ENCODE assay signal across 22 mouse cellular contexts in genomic region chr19:32619739-32620138, GRCm38 (mm10). TPM values are rescaled to one million over a fixed set of nuclear protein-coding genes. Genes with fewer than 3 reads are reported as not detected.
DNase-seq lines count a peak whose midpoint lies in the region; ATAC-seq and TF ChIP-seq lines count a peak whose summit lies in the region.
"Had no signal": no experiment of that assay in that cellular context is flagged by ENCODE, and none has a peak within 500 bp of the region (broad histone marks: within the 10 kb centered on the region; RNA-seq: fewer than 3 reads in every experiment).

No protein-coding gene starts in this region.

- no peak overlapping the region for H3K9ac ChIP-seq in heart, embryonic 16.5 days (ENCODE audit: low read length)
- no peak overlapping the region for H3K9ac ChIP-seq in heart, embryonic 12.5 days
- no peak overlapping the region for H3K9ac ChIP-seq in kidney, embryonic 14.5 days (ENCODE audit: low read depth, low read length)
- no peak overlapping the region for H3K9ac ChIP-seq in midbrain, postnatal 0 days (replicated peaks; ENCODE audit: low read length, poor library complexity, severe bottlenecking)
- H3K9ac ChIP-seq in midbrain, embryonic 13.5 days (replicated peaks), result no peak overlapping the region
- H3K9ac ChIP-seq: intestine, embryonic 15.5 days; limb, embryonic 13.5 days had no signal

- H3K27ac ChIP-seq in heart, embryonic 16.5 days (ENCODE audit: low read length), result peak overlapping the region; percentile 14; the same call in 1 of the 2 replicates
- no peak overlapping the region for H3K27ac ChIP-seq in heart, embryonic 12.5 days (ENCODE audit: poor library complexity, severe bottlenecking)
- no peak overlapping the region for H3K27ac ChIP-seq in kidney, embryonic 14.5 days (ENCODE audit: low read depth, low read length)
- no peak overlapping the region for H3K27ac ChIP-seq in midbrain, postnatal 0 days (ENCODE audit: low read depth, low read length)
- no peak overlapping the region for H3K27ac ChIP-seq in midbrain, embryonic 13.5 days
- H3K27ac ChIP-seq: embryonic facial prominence, embryonic 10.5 days; intestine, embryonic 15.5 days; limb, embryonic 13.5 days had no signal

- ATAC-seq in heart, embryonic 16.5 days (replicated peaks; ENCODE audit: extremely low read depth, insufficient read depth, low FRiP score), result no peak
- ATAC-seq in heart, embryonic 12.5 days (ENCODE audit: insufficient number of reproducible peaks, low FRiP score), result no peak
- no peak for ATAC-seq in kidney, embryonic 14.5 days (ENCODE audit: low FRiP score, low TSS enrichment)
- ATAC-seq in midbrain, postnatal 0 days (ENCODE audit: low FRiP score), result no peak
- no peak for ATAC-seq in midbrain, embryonic 13.5 days
- ATAC-seq: forebrain, embryonic 16.5 days; intestine, embryonic 15.5 days had no signal

- no peak overlapping the region for H3K4me3 ChIP-seq in heart, embryonic 16.5 days (ENCODE audit: low read length)
- H3K4me3 ChIP-seq in heart, embryonic 12.5 days, result no peak overlapping the region
- H3K4me3 ChIP-seq in kidney, embryonic 14.5 days (ENCODE audit: low read length), result no peak overlapping the region
- H3K4me3 ChIP-seq in midbrain, postnatal 0 days (ENCODE audit: low read depth, low read length), result no peak overlapping the region
- no peak overlapping the region for H3K4me3 ChIP-seq in midbrain, embryonic 13.5 days (replicated peaks)
- H3K4me3 ChIP-seq: embryonic facial prominence, embryonic 10.5 days; intestine, embryonic 15.5 days; limb, embryonic 13.5 days had no signal

- WGBS in heart, embryonic 16.5 days, result 59% methylated on average over 2 of the region's 2 CpGs
- 59% methylated on average over 2 of the region's 2 CpGs for WGBS in heart, embryonic 12.5 days
- 86% methylated on average over 2 of the region's 2 CpGs for WGBS in kidney, embryonic 14.5 days
- 82% methylated on average over 2 of the region's 2 CpGs for WGBS in midbrain, postnatal 0 days
- 98% methylated on average over 2 of the region's 2 CpGs for WGBS in midbrain, embryonic 13.5 days

- no peak overlapping the region for H3K4me2 ChIP-seq in heart, embryonic 16.5 days (ENCODE audit: low read depth, low read length)
- H3K4me2 ChIP-seq in heart, embryonic 12.5 days, result no peak overlapping the region
- H3K4me2 ChIP-seq in kidney, embryonic 14.5 days (replicated peaks; ENCODE audit: low read depth, low read length), result no peak overlapping the region
- H3K4me2 ChIP-seq in midbrain, postnatal 0 days (ENCODE audit: low read depth, low read length, poor library complexity, severe bottlenecking), result no peak overlapping the region
- no peak overlapping the region for H3K4me2 ChIP-seq in midbrain, embryonic 13.5 days (replicated peaks)
- H3K4me2 ChIP-seq: heart, embryonic 11.5 days; intestine, embryonic 15.5 days; limb, embryonic 13.5 days; midbrain, embryonic 11.5 days had no signal

- no peak for TF ChIP-seq CTCF in midbrain, postnatal 0 days (IDR thresholded peaks at IDR 0.05)

- H3K27me3 ChIP-seq in heart, embryonic 16.5 days (ENCODE audit: control insufficient read depth, insufficient read depth, low read length), result no peaks in the 10 kb centered on the region
- no peaks in the 10 kb centered on the region for H3K27me3 ChIP-seq in heart, embryonic 12.5 days (replicated peaks)
- H3K27me3 ChIP-seq in kidney, embryonic 14.5 days (ENCODE audit: control insufficient read depth, insufficient read depth, low read length), result no peaks in the 10 kb centered on the region
- no peaks in the 10 kb centered on the region for H3K27me3 ChIP-seq in midbrain, postnatal 0 days (ENCODE audit: insufficient read depth, low read length)
- no peaks in the 10 kb centered on the region for H3K27me3 ChIP-seq in midbrain, embryonic 13.5 days
- H3K27me3 ChIP-seq: intestine, embryonic 15.5 days; limb, embryonic 13.5 days had no signal

- no peaks in the 10 kb centered on the region for H3K36me3 ChIP-seq in heart, embryonic 16.5 days (ENCODE audit: control insufficient read depth, insufficient read depth)
- no peaks in the 10 kb centered on the region for H3K36me3 ChIP-seq in heart, embryonic 12.5 days
- no peaks in the 10 kb centered on the region for H3K36me3 ChIP-seq in kidney, embryonic 14.5 days (ENCODE audit: control insufficient read depth, insufficient read depth, low read length)
- H3K36me3 ChIP-seq in midbrain, postnatal 0 days (ENCODE audit: insufficient read depth, low read length), result no peaks in the 10 kb centered on the region
- H3K36me3 ChIP-seq in midbrain, embryonic 13.5 days, result no peaks in the 10 kb centered on the region
- H3K36me3 ChIP-seq: embryonic facial prominence, embryonic 10.5 days; intestine, embryonic 15.5 days had no signal

- DNase-seq in kidney, adult 8-10 months, result peak; percentile 56 to 81
- DNase-seq in midbrain, postnatal 0 days (ENCODE audit: low spot score), result peak; percentile 16
- DNase-seq in kidney, postnatal 14 days, result peak; percentile 49
- DNase-seq in adrenal gland, adult 18-20 months (ENCODE audit: low spot score in 2 of 2), result no peak
- DNase-seq: adrenal gland, adult 2 months; cerebellum, adult 11 months; cerebellum, adult 9-11 months; gastrocnemius, postnatal 14 days; heart, adult 11 months; heart, postnatal 14 days; lung, adult 18-20 months; lung, postnatal 14 days had no signal

- H3K4me1 ChIP-seq in heart, embryonic 16.5 days (ENCODE audit: control insufficient read depth, insufficient read depth, low read length), result no peaks in the 10 kb centered on the region
- H3K4me1 ChIP-seq in heart, embryonic 12.5 days (replicated peaks), result peaks cover 5% of the 10 kb centered on the region; the same call in 1 of the 2 replicates
- no peaks in the 10 kb centered on the region for H3K4me1 ChIP-seq in kidney, embryonic 14.5 days (ENCODE audit: control insufficient read depth, insufficient read depth, low read length)
- no peaks in the 10 kb centered on the region for H3K4me1 ChIP-seq in midbrain, postnatal 0 days (ENCODE audit: insufficient read depth, low read length)
- no peaks in the 10 kb centered on the region for H3K4me1 ChIP-seq in midbrain, embryonic 13.5 days (replicated peaks)
- H3K4me1 ChIP-seq: embryonic facial prominence, embryonic 10.5 days; intestine, embryonic 15.5 days had no signal

- H3K9me3 ChIP-seq in heart, embryonic 16.5 days (replicated peaks; ENCODE audit: control insufficient read depth, low read length), result no peaks in the 10 kb centered on the region
- H3K9me3 ChIP-seq in heart, embryonic 12.5 days (replicated peaks), result no peaks in the 10 kb centered on the region
- no peaks in the 10 kb centered on the region for H3K9me3 ChIP-seq in kidney, embryonic 14.5 days (ENCODE audit: control insufficient read depth, low read length)
- H3K9me3 ChIP-seq in midbrain, postnatal 0 days (ENCODE audit: low read length), result no peaks in the 10 kb centered on the region
- no peaks in the 10 kb centered on the region for H3K9me3 ChIP-seq in midbrain, embryonic 13.5 days
- H3K9me3 ChIP-seq: embryonic facial prominence, embryonic 10.5 days; intestine, embryonic 15.5 days; limb, embryonic 13.5 days had no signal

RNA-seq across cellular contexts. Expression of gene Papss2, which starts 24.1 kb away (rescaled TPM):
- 5.2 and 5.8 TPM in 2 replicates for polyA plus RNA-seq in heart, embryonic 16.5 days (2015; fragmentation: Nextera tagmentation; extraction: Ambion mirVana)
- 27.1 and 27.5 TPM in 2 replicates for polyA plus RNA-seq in heart, embryonic 12.5 days (2016; fragmentation: Nextera tagmentation; extraction: Ambion mirVana)
- 10.9 and 19.1 TPM in 2 replicates for polyA plus RNA-seq in kidney, embryonic 14.5 days (2014; fragmentation: Nextera tagmentation; extraction: Ambion mirVana)
- 5.9 TPM in 2 replicates for total RNA-seq in midbrain, postnatal 0 days (2014; rRNA removed)
- polyA plus RNA-seq in midbrain, postnatal 0 days (2015; fragmentation: Nextera tagmentation; extraction: Ambion mirVana), result 1.8 and 2.3 TPM in 2 replicates
- 0.39 and 0.41 TPM in 2 replicates for polyA plus RNA-seq in midbrain, embryonic 13.5 days (2015; fragmentation: Nextera tagmentation; extraction: Ambion mirVana)
- 10 to 100 TPM; 13.1 to 15.5 TPM for total RNA-seq in adrenal gland, adult 18-20 months (2021)

Comparison
In these comparisons a context has a peak if more than half of its experiments do, and no peak if none do; other contexts are left out.
1. DNase-seq: peak in kidney, adult 8-10 months (2 of 2), midbrain, postnatal 0 days (single experiment) and kidney, postnatal 14 days (single experiment); none in adrenal gland, adult 18-20 months (0 of 2).